Mouse (Mus musculus) kidney, postnatal 10 days (tissue): ENCODE data around the gene Prex1.
A peak's percentile ranks its signal among the peaks of the same experiment; 100 is the strongest.

Experiments used
- DNase-seq: peaks from one replicate; pipeline ENCODE4 v3.0.0; 2021; ENCODE audit warnings: mixed read lengths

The Prex1 gene

GRCm38 (mm10) chr2:166720416-166720815 is 6.8 kb upstream of the Prex1 start:
- no peak for DNase-seq

DNA sequence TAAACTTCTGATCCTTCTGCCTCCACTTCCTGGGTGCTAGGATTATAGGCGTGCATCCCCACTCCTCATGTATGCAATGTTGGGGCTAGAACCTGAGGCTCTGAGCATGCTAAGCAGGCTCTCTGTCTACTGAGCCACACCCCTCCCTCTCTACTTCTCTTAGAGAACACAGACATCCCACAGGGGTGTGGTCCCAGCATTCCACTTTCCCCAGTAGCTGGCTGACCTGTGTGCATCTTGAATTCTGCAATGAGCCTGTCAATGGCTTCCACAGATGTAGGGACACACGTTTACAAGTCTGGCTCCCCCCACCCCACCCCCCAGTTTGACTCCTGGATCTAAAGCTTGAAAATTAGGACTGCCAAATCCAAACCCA is 6.3 kb upstream of the Prex1 start:
- no peak for DNase-seq

- no peak for DNase-seq
Observed at GRCm38 (mm10) chr2:166719301-166719929, 5.8 kb upstream of the Prex1 start.

DNA sequence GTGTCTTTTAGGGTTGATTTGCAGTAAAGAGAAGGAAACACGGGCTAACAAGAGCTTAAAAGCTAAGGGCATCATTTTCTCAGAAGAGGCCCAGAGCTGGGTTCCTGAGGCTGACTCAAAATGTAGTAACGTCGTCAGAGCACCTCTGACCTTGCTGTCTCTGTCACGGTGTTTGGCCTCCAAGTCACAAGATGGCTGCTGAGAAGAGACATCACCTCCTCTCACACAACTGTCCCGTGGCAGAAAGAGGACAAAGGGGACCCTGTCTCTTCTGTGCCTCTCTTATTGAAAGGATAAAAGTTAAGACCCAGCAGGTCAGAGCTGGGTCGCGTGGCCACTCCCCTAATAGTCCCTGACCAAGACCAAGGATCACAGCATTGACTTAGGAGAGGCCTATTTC is 2.4 kb upstream of the Prex1 start:
- no peak for DNase-seq

GRCm38 (mm10) chr2:166714427-166714699 is 731 bp upstream of the Prex1 start:
- DNase-seq = no peak

GRCm38 (mm10) chr2:166712801-166713689 is 587 bp downstream of the Prex1 start:
- peak; percentile 58 for DNase-seq

DNA sequence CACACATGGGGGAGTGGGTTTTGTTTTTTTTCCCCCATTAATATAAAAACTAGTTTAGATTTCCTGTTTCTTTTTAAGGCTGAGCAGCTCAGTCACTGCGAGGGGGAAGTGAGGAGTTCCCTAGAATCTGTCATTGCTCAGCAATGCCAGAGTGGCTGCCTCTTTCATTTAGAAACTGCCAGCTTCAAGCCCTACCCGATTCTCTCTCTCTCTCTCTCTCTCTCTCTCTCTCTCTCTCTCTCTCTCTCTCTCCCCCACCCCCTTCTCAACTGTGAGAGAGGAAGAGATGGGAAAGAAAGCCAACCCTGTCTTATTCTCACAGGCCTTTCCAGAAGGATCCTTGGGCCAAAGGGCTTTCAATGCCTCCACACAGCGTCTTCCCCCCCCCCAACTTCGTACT is 1.3 kb downstream of the Prex1 start:
- no peak for DNase-seq

GRCm38 (mm10) chr2:166711681-166712132 is 1.9 kb downstream of the Prex1 start:
- DNase-seq = no peak

DNA sequence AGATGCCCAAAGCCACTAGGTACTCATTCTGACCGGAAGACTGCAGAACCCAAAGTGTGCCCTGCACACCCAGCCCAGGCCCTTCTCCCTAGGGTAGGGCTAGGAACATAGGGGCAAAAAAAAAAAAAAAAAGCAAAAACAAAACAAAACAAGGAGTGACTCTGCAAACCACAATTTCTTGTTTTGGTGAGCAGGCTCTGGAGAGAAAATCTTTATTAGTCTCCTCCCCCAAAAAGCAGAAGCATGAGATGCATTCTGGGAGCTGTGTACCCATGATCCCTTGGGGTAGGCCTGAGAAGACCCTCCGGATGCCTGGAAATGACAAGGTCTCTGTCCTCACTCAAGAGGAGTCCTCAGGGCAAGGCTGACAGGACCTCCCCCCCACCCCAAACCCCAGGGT is 3.7 kb downstream of the Prex1 start:
- no peak for DNase-seq

DNA sequence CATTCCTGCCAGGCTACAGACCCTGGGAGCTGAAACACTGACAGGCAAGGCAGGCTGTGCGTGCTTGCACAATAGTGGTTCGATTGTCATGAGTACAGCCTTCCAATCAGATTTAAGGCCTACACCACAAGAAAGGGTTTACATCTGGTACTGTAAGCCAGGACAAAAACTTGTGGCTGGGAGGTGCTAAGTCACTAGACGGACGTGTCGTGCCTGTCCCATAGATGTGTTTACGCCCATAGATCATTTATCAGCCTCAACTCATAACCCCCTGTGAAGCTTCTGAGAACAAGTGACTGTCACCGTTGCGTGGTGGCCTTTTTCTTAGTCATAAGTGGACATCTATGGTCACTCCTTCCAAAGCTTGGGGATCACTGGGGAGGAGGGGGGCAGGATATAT is 5.3 kb downstream of the Prex1 start:
- no peak for DNase-seq

GRCm38 (mm10) chr2:166706526-166706925 is 7.1 kb downstream of the Prex1 start:
- DNase-seq = no peak

GRCm38 (mm10) chr2:166703491-166703890 is 10.1 kb downstream of the Prex1 start:
- DNase-seq = no peak

DNA sequence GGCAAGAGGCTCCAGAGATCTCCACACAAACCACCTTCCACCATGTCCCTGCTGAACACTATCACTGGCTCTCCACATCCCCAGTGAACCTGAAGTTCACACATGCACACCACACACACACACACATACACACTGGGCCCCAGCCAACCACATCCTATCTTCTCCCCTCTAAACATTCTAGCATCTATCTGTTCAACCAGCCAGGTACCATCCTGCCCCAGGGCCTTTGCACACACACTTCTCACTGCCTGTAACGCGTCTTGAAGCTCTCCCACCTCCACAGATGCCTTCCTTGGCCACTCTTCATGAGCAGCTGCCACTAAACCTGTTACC is 11.6 kb downstream of the Prex1 start:
- no peak for DNase-seq

DNA sequence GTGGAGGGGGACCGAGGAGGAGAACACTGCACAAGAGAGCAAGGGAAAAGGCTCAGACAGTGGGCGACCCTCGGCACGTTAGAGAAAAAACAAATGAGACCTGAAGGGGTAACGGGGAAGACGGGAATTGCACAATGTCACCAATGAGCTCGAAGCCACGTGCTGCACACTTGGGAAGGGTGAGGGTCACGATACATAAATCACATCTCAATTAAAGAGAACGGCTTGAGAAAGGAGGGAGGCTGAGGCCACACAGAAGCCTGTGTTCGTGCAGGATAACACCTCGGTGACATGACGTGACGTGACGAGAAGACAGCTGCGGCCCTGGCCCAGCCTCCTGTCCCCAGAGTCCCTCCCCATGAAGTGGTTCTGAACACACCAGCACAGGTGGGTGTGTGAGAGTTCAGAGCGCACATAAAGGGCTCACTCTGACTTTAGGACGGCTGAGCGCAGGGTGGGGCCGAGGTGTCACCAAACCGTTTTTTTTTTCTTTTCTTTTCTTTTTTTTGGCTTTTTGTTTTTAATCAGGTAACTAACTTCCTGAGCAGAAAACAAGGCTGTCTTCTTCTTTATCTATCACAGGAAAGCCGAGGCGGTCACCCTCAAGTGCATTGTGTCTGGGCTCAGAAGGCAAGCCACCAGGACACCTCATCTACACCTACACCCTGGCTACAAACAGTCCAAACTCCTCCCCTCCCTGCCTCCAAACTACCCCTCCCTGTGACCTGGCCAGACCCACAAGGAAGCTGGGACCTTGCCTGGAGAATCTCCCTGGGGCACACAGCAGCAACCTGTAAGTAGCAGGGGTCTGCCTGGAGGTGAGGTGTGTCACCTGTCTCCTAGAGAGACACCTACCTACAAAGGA is 12.2 kb downstream of the Prex1 start:
- no peak for DNase-seq

- no peak for DNase-seq
Observed at GRCm38 (mm10) chr2:166700732-166701131, 12.9 kb downstream of the Prex1 start.

DNA sequence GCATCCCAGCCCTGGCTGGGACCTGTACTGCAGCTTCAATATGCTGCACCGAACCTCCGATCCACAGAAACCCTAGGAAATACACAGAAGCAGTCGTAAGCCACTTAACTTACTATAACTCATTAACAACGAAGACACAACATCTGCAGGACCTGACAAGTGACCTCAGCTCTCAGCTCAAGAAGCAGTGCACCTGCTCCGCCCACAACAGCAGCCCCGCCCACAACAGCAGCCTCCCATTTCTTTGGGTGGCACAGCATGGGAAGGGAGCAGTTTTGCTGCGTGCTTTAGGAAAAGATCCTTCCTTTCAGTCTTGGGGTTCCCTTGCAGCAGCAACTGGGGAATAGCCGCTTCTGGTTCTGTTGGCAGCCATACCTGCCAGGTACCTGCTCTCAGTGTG is 13.5 kb downstream of the Prex1 start:
- no peak for DNase-seq

- no peak for DNase-seq
Observed at GRCm38 (mm10) chr2:166699552-166699951, 14.1 kb downstream of the Prex1 start.

GRCm38 (mm10) chr2:166694616-166695015 is 19.0 kb downstream of the Prex1 start:
- no peak for DNase-seq

- DNase-seq = no peak
Observed at GRCm38 (mm10) chr2:166693394-166693793, 20.2 kb downstream of the Prex1 start.

- DNase-seq = no peak
Observed at GRCm38 (mm10) chr2:166691602-166692509, 21.8 kb downstream of the Prex1 start.

GRCm38 (mm10) chr2:166686917-166687316 is 26.7 kb downstream of the Prex1 start:
- DNase-seq = peak; percentile 58

GRCm38 (mm10) chr2:166685824-166686223 is 27.8 kb downstream of the Prex1 start:
- no peak for DNase-seq
